8 mouse cellular contexts compared by ENCODE assay signal in the genomic region with DNA sequence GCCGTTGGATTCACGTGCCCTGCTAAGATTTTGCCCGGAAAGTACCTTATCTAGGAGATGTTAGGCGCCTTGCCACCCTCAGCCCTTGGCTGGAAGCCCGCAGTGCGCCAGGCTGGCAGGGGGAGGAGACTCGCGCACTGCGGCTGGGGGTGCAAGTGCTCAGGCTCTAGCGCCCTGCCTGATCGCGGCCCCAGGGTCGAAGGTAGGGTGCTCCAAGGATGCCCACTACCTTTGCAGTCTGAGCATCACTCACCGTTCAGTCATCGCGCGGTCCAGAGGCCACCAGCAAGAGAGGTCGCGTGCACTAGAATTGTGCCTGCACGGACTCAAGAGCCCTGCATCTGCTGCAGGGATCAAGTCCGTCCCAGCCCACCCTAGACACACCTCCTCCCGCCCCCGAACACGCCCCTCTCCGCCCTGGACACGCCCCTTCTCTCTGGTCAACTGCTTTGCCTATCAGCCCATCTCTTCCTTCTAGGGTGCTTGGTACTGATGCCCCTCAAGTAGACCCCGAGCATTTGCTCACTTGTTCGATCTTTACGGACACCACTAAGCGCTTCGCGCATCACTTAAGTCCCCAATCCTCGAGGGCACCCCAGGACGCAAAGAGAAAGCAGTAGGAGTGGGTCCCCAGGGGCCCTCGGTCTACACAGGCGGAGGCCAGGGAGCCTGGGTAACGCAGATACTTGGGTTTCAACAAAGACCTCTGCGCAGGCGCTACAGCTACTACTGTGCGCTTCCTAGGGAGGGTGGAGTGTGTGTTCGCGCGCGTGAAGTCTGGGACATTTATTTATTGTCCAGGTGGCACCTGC. TPM values are rescaled to one million over a fixed set of nuclear protein-coding genes. Genes with fewer than 3 reads are reported as not detected.
DNase-seq lines count a peak whose midpoint lies in the region; ATAC-seq and TF ChIP-seq lines count a peak whose summit lies in the region.

Gene Rassf4, minus strand, starts transcription at position 482 of the 812 bp plus-strand sequence.

- peak within 1 kb of the TSS; percentile 54 for H3K4me3 ChIP-seq in hindbrain, embryonic 11.5 days (ENCODE audit: low read depth, low read length)
- peak within 1 kb of the TSS; percentile 57 for H3K4me3 ChIP-seq in lung, embryonic 16.5 days (ENCODE audit: low read length)
- peak within 1 kb of the TSS; percentile 51 for H3K4me3 ChIP-seq in olfactory bulb, adult 2 months (ENCODE audit: insufficient read depth, low read depth, low read length)
- peak within 1 kb of the TSS; percentile 56 for H3K4me3 ChIP-seq in thymus, adult 2 months (ENCODE audit: control insufficient read depth, insufficient read depth, low read length)

- peak within 1 kb of the TSS; percentile 86 for H3K4me2 ChIP-seq in hindbrain, embryonic 11.5 days (replicated peaks; ENCODE audit: low read depth, low read length)
- H3K4me2 ChIP-seq in lung, embryonic 16.5 days (ENCODE audit: low read depth, low read length) = peak within 1 kb of the TSS; percentile 91

- no peaks in the 10 kb centered on the region for H3K9me3 ChIP-seq in hindbrain, embryonic 11.5 days (ENCODE audit: control insufficient read depth, low read length)
- H3K9me3 ChIP-seq in lung, embryonic 16.5 days (ENCODE audit: control insufficient read depth, low read length) = no peaks in the 10 kb centered on the region

- H3K9ac ChIP-seq in hindbrain, embryonic 11.5 days (ENCODE audit: low read depth, low read length) = peak within 1 kb of the TSS; percentile 58
- H3K9ac ChIP-seq in lung, embryonic 16.5 days (ENCODE audit: low read length) = peak within 1 kb of the TSS; percentile 64

- peak; percentile 54 for DNase-seq in MEL-GATA-1-ER (ENCODE audit: extremely low read depth, low read depth)
- DNase-seq in cerebellum, postnatal 10 days = peak; percentile 90 to 94
- peak; percentile 42 to 63 for DNase-seq in frontal cortex, postnatal 14 days (ENCODE audit: low spot score in 2 of 2)
- DNase-seq in hindbrain, embryonic 11.5 days (ENCODE audit: low spot score) = peak; percentile 92
- DNase-seq in layer of hippocampus, adult 9-11 months = peak; percentile 82
- DNase-seq in thymus, adult 2 months = peak; percentile 81

- WGBS in hindbrain, embryonic 11.5 days = under 1% methylated on average over 44 of the region's 44 CpGs
- under 1% methylated on average over 43 of the region's 44 CpGs for WGBS in lung, embryonic 16.5 days
- 1% methylated on average over 44 of the region's 44 CpGs for WGBS in olfactory bulb, adult 2 months
- WGBS in thymus, adult 2 months = 1% methylated on average over 44 of the region's 44 CpGs

- ATAC-seq in hindbrain, embryonic 11.5 days (ENCODE audit: low FRiP score) = peak; percentile 89
- ATAC-seq in lung, embryonic 16.5 days (ENCODE audit: low read depth) = peak; percentile 92

- no peaks in the 10 kb centered on the region for H3K36me3 ChIP-seq in hindbrain, embryonic 11.5 days (ENCODE audit: control insufficient read depth, insufficient read depth, low read length)
- no peaks in the 10 kb centered on the region for H3K36me3 ChIP-seq in lung, embryonic 16.5 days (ENCODE audit: control insufficient read depth, insufficient read depth, low read length)
- H3K36me3 ChIP-seq in thymus, adult 2 months (ENCODE audit: control insufficient read depth, insufficient read depth, low read length) = no peaks in the 10 kb centered on the region

- no peak for TF ChIP-seq POLR2A in olfactory bulb, adult 2 months (IDR thresholded peaks at IDR 0.05; ENCODE audit: insufficient read depth, low read depth, low read length)
- 0 out of 2 replicates have a peak, but pooled peaks have one; percentile 13 for TF ChIP-seq POLR2A in thymus, adult 2 months (IDR thresholded peaks at IDR 0.05; ENCODE audit: control insufficient read depth, extremely low read depth, insufficient read depth, low read length, poor library complexity)

- no peak for TF ChIP-seq CTCF in olfactory bulb, adult 2 months (IDR thresholded peaks at IDR 0.05; ENCODE audit: insufficient read depth, low read depth, low read length)
- no peak for TF ChIP-seq CTCF in thymus, adult 2 months (IDR thresholded peaks at IDR 0.05; ENCODE audit: borderline replicate concordance, control insufficient read depth, extremely low read depth, insufficient read depth, low read length, poor library complexity)

- peak within 1 kb of the TSS; percentile 61 for H3K27ac ChIP-seq in hindbrain, embryonic 11.5 days (ENCODE audit: low read depth, low read length)
- H3K27ac ChIP-seq in lung, embryonic 16.5 days (ENCODE audit: low read length) = peak within 1 kb of the TSS; percentile 77
- no peak within 1 kb of the TSS for H3K27ac ChIP-seq in olfactory bulb, adult 2 months (ENCODE audit: insufficient read depth, low read depth, low read length)
- peak within 1 kb of the TSS; percentile 29; the same call in 1 of the 2 replicates for H3K27ac ChIP-seq in thymus, adult 2 months (ENCODE audit: control insufficient read depth, insufficient read depth, low read length)

- no peaks in the 10 kb centered on the region for H3K27me3 ChIP-seq in hindbrain, embryonic 11.5 days (ENCODE audit: control insufficient read depth, insufficient read depth, low read length)
- no peaks in the 10 kb centered on the region for H3K27me3 ChIP-seq in lung, embryonic 16.5 days (ENCODE audit: control insufficient read depth, insufficient read depth, low read depth, low read length)
- no peaks in the 10 kb centered on the region for H3K27me3 ChIP-seq in thymus, adult 2 months (ENCODE audit: control insufficient read depth, insufficient read depth, low read length)

- peaks cover 17% of the 10 kb centered on the region for H3K4me1 ChIP-seq in hindbrain, embryonic 11.5 days (replicated peaks; ENCODE audit: control insufficient read depth, insufficient read depth, low read length)
- peaks cover 17% of the 10 kb centered on the region for H3K4me1 ChIP-seq in lung, embryonic 16.5 days (replicated peaks; ENCODE audit: control insufficient read depth, insufficient read depth, low read length)
- peaks cover 24% of the 10 kb centered on the region for H3K4me1 ChIP-seq in olfactory bulb, adult 2 months (ENCODE audit: control insufficient read depth, insufficient read depth, low read length)
- H3K4me1 ChIP-seq in thymus, adult 2 months (replicated peaks; ENCODE audit: control insufficient read depth, insufficient read depth, low read length) = peaks cover 20% of the 10 kb centered on the region

RNA-seq across cellular contexts. Expression of gene Rassf4, which starts in this region (rescaled TPM):
- 60.7 and 78.3 TPM in 2 replicates for polyA plus RNA-seq in hindbrain, embryonic 11.5 days (2014; fragmentation: Nextera tagmentation; extraction: Ambion mirVana)
- 6.8 and 7.2 TPM in 2 replicates for polyA plus RNA-seq in lung, embryonic 16.5 days (2015; fragmentation: Nextera tagmentation; extraction: Ambion mirVana)
- not detected in 2 replicates for polyA plus RNA-seq in olfactory bulb, adult 2 months (2012; ENCODE audit: insufficient read depth, insufficient read length, low replicate concordance, missing spikeins)
- polyA plus RNA-seq in thymus, adult 2 months (2012; rRNA removed) = 10.5 and 14.2 TPM in 2 replicates
